Mouse (Mus musculus): ENCODE measurements around the gene Caprin2.
"Not testable (repeated sequence)": the region's sequence is repeated elsewhere in the genome, so short reads cannot be mapped to it uniquely, and the experiment has no call there.

The Caprin2 gene

GRCm38 (mm10) chr6:148895773-148896506 lies at the start of gene Caprin2:
TSS of gene Caprin2 (minus strand) at chr6:148896237.
- DNase-seq (ENCODE audit: low spot score) = peak; percentile 76

- no peak for DNase-seq (ENCODE audit: low spot score)
These were observed 48.9 kb upstream of the Caprin2 start for GRCm38 (mm10) chr6:148944767-148945508.

DNA sequence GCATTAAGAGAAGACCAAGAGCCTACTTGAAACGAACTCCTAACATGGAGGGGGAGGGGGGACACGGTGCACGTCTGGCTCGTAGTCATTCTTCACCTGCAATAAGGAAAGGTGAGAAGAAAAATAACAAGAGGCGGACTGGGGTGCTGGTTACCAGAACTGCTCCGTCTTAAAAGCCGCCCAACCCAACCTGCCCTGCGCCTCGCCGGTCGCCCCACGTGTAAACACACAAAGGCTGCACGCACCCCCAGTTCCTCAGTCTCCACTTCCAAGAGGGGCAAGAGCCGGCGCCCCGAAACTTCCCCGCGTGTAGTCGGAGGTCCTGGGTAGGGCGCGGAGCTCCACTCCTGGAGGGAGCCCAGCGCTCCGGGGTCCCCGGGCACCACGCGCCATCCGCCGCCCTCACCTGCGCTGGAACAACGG lies 48.3 kb upstream of the Caprin2 start:
- no peak for DNase-seq (ENCODE audit: low spot score)

DNA sequence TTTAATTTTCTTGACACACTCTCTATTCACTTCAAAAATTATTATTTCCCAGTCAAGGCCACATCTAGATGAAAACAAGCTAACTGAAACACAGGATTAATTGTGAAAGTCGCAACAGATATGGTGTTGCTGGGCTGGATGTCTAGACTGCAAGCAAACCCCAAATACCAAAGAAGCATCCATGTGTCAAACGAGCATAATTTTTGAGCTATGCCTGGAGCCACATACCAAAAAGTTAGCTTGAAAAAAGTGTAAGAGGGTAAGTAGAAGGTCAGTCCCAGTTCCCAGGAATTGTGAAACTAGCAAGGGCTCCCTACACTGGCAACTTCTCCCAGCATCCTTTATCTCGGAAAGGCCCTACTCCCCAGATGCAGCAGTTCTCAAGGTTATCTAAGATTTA lies 47.7 kb upstream of the Caprin2 start:
- no peak for DNase-seq (ENCODE audit: low spot score)

DNA sequence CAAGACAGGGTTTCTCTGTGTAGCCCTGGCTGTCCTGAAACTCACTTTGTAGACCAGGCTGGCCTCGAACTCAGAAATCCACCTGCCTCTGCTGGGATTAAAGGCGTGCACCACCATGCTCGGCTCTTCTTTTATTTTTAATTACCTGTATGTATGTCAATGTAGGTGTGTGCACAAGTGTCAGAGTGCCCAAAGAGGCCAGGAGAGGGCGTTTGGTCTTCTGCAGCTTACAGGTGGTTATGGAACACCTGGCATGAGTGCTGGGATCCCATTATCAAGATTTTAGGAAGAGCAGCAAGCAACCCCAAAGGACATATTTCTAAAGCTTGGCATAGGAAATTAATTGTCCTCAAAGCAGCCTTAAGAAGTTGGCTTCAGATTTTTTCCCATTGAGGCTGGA lies 46.4 kb upstream of the Caprin2 start:
- DNase-seq (ENCODE audit: low spot score) = no peak

- DNase-seq (ENCODE audit: low spot score) = no peak
These were observed 45.8 kb upstream of the Caprin2 start for GRCm38 (mm10) chr6:148941880-148942279.

- not testable (repeated sequence) for DNase-seq (ENCODE audit: low spot score)
These were observed 44.3 kb upstream of the Caprin2 start for GRCm38 (mm10) chr6:148940383-148940782.

DNA sequence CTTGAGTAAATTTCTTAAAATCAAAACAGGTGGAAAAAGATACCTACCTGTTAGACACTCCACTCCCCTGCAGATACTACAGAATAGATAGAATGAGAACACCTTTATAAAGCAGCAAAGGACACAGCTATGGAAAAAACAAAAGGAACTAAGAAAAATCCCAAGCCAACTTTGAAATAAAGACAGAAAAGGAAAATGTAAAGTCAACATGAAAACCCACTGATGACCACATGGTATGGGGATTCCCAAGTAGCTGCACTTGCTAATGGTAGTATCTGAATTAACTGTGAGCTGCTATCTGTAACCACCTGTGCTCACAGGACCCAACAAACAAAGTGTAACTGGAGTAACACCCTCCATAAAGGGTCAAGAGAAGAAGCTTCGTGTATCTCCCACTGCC lies 41.7 kb upstream of the Caprin2 start:
- no peak for DNase-seq (ENCODE audit: low spot score)

- DNase-seq (ENCODE audit: low spot score) = no peak
These were observed 39.0 kb upstream of the Caprin2 start for GRCm38 (mm10) chr6:148934961-148935590.

DNA sequence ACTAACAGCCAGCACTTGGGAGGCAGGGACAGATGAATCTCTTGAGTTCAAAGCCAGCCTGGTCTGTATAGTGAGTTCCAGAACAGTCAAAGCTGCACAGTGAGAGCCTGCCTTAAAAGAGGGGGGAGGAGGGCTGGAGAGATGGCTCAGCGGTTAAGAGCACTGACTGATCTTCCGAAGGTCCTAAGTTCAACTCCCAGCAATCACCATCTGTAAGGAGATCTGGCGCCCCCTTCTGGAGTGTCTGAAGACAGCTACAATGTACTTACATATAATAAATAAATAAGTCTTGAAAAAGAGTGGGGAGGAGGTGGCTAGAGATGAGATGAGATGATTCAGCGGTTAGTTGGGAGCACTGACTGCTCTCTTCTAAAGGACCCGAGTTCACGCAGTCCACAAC lies 35.2 kb upstream of the Caprin2 start:
- DNase-seq (ENCODE audit: low spot score) = no peak

DNA sequence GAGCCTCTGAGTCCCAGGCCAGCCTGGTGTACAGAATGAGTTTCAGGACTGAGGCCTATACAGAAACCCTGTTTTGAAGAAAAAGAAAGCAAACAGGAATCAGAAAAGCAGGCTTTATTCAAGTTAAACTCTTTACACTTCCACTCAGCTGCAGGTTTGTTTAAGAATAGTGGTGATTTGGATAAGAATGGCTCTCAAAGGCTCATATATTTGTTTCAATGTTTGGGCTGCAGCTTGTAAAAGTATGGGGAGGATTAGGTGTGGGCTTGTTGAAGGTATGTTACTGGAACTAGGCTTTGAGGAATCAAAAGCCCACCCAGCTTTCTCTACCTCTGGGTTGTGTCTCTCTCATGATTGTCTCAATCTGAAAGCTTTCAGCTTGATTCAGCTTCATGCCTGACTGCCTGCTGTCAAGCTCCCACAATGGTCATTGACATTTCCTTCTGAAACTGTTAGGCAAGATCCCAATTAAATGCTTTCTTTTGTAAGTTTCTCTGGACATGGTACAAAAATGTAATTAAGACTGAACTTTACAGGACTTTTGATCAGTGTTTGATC lies 22.9 kb upstream of the Caprin2 start:
- no peak for DNase-seq (ENCODE audit: low spot score)

- DNase-seq (ENCODE audit: low spot score) = no peak
These were observed 21.6 kb upstream of the Caprin2 start for GRCm38 (mm10) chr6:148917672-148918071.

DNA sequence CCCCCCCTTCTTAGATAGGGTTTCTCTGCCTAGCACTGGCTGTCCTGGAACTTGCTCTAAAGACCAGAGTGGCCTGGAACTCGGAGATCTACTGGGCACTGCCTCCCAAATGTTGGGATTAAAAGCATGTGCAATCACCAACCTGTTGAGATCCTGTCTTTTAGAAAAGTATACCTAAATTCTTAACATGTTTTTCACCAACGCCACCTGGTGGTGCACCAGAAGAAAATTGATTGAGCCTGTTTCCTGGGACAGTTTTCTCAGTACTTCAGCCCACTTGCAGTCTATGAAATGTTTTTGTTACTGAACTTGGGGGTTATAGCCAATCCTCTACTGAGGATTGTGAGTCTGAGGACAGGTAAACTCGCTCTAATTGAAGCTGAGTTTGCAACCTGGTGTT lies 20.8 kb upstream of the Caprin2 start:
- DNase-seq (ENCODE audit: low spot score) = no peak

DNA sequence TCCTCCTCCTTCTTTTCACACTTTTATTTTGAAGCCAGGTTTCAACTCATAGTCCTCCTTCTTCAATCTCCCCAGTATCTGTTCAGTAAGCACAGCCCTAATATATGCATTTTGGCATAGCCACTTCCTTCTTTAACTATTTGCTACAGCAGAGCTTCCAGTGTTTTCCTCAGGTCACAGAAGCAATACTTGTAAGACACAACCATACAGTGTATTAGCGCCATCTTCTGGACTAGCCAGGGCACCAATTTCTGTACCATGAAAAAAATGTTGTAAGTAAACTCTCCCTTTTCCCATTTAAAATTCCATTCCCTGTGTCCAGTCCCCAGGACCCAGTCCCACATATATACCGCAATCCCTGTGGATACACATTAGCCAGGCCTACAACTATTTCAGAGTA lies 17.9 kb upstream of the Caprin2 start:
- peak; percentile 25 for DNase-seq (ENCODE audit: low spot score)

GRCm38 (mm10) chr6:148911906-148912305 lies 15.9 kb upstream of the Caprin2 start:
- DNase-seq (ENCODE audit: low spot score) = not testable (repeated sequence)

- DNase-seq (ENCODE audit: low spot score) = no peak
These were observed 10.9 kb upstream of the Caprin2 start for GRCm38 (mm10) chr6:148906958-148907357.

DNA sequence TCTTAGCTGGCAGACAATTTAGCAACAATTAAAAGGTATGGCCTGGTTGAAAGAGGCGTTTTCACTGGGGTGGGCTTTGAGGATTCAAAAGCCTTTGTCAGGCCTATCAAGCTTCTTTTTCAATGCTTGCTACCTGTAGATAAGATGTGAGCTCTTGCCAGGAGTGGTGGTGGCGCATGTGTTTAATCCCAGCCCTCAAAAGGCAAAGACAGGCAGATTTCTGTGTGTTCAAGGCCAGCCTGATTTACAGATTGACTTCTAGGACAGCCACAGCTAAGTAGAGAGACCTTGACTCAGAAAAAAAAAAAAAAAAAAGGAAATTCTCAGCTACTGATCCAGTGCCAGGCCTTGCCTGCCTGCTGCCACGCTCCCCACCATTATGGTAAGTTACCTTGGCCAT lies 6.7 kb upstream of the Caprin2 start:
- DNase-seq (ENCODE audit: low spot score) = no peak

- DNase-seq (ENCODE audit: low spot score) = no peak
These were observed 442 bp upstream of the Caprin2 start for GRCm38 (mm10) chr6:148896507-148896851.

DNA sequence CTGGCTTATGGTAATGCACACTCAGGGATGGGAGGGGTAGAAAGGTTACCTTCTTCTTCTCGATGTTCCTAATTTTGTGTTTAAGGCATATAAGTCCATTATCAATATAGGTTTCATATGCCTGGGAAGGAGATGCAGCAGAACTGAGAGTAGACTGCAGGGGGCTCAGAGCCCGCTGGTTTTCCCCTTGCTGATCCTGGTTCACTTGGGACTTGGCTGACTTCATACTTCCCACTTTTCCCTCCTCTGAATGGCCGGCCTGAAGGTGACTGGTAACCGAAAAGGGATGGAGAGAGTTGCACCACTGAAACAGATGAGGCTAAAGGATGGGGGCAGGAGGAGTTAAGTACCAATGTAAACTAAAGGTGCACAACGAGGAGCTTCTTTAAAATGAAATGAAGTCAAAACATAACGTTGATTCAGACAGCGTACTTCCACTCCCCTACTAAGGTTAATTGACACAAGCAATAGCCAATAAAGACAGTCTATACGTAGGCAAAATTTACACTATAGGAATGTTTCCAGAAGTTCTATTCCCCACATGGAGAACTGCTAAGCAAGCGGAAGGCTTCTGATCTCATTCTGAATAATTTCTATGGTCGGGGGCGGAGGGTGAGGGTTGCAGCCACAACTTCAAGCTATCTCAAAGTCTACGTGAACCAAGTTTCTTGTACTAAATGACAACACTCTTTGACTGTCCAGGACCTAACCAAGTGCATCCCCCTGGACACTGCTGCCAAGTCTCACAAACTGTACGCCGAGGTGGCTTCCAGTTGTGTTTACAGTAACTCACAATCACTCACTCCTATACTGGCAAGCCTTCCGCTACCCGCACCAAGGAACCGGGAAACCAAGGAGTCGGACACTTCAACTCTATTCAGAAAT lies 907 bp downstream of the Caprin2 start:
- no peak for DNase-seq (ENCODE audit: low spot score)

- no peak for DNase-seq (ENCODE audit: low spot score)
These were observed 22.1 kb downstream of the Caprin2 start for GRCm38 (mm10) chr6:148873911-148874310.

DNA sequence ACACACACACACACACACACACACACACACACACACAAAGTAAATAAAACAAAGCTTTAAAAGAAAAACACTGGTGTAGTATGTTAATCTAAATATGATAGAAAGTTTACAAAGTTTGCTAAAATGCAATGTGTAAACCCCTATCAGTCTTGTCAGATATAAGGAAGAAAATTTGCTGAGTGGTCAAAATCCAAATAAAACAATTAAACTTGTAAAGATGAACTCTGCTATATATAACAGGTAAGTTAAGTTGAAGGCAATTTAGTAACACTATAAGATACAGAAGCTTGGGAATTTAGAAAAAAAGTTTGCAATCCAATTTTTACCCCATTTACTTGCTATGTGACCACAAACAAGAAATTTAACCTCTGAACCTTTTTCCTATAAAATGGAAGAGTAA lies 50.4 kb downstream of the Caprin2 start:
- no peak for DNase-seq (ENCODE audit: low spot score)

DNA sequence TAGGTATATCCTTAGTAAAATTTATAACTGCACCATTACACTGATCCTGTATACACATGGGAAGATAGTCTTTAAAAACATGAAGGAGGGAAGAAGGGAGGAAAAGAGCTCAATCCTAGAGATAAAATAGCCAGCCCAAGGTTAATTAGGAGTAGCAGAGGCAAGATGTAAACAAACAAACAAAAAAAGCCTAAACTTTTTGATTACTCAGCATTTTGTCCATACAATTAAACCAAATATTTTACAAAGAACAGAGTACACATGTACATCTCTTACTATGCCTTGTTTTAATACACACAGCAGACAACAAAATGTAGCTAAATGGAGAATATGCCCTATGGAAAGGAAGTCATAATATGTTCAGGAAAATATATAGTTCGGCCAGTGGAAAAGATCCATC lies 54.3 kb downstream of the Caprin2 start:
- DNase-seq (ENCODE audit: low spot score) = no peak

Measured in left cerebral cortex, adult 11 months (tissue).